Mouse (Mus musculus): Measurements from ENCODE around the gene Gna13. TPM values are rescaled to one million over a fixed set of nuclear protein-coding genes. Genes with fewer than 3 reads are reported as not detected.

Gene Gna13
- total and polyA plus RNA-seq, 3 experiments = 12.7 to 30.9 (median 30.8) TPM

- no peak overlapping the region for H3K27ac ChIP-seq
- no peak overlapping the region for H3K9ac ChIP-seq (ENCODE audit: low read depth, low read length)
- intact Hi-C loops (cut with DNase I) = loop anchor here (2.0 kb wide), 1 partner anchor 15 kb away; the partner anchor contains the start of gene Gna13
- no peak for TF ChIP-seq POLR2A (IDR thresholded peaks at IDR 0.05; ENCODE audit: insufficient read depth, low read depth, low read length)
- TF ChIP-seq EP300 (IDR thresholded peaks at IDR 0.05; ENCODE audit: insufficient read depth, low read depth, low read length) = no peak
- TF ChIP-seq CTCF (IDR thresholded peaks at IDR 0.05) = no peak
- 28% methylated on average over 7 of the region's 7 CpGs for WGBS
- DNase-seq = no peak
- peaks cover 8% of the 10 kb centered on the region for H3K36me3 ChIP-seq (ENCODE audit: control insufficient read depth, insufficient read depth, low read length)
- H3K27me3 ChIP-seq (ENCODE audit: control insufficient read depth, insufficient read depth, low read length) = no peaks in the 10 kb centered on the region
- H3K79me2 ChIP-seq (replicated peaks; ENCODE audit: control insufficient read depth, insufficient read depth, low read length) = peaks cover 8% of the 10 kb centered on the region
- H3K4me1 ChIP-seq (ENCODE audit: control insufficient read depth, insufficient read depth, low read length) = peaks cover 28% of the 10 kb centered on the region
- no peak overlapping the region for H3K4me3 ChIP-seq
Observed at GRCm38 (mm10) chr11:109378051-109378450, 15.4 kb downstream of the Gna13 start.

GRCm38 (mm10) chr11:109380662-109381061, 18.0 kb downstream of the Gna13 start:
- TF ChIP-seq POLR2A (IDR thresholded peaks at IDR 0.05; ENCODE audit: insufficient read depth, low read depth, low read length) = no peak
- TF ChIP-seq EP300 (IDR thresholded peaks at IDR 0.05; ENCODE audit: insufficient read depth, low read depth, low read length) = no peak
- TF ChIP-seq CTCF (IDR thresholded peaks at IDR 0.05) = no peak
- Histone ChIP-seq H3K27ac (no peak overlapping the region), H3K9ac (ENCODE audit: low read depth, low read length) (no peak overlapping the region), H3K4me1 (ENCODE audit: control insufficient read depth, insufficient read depth, low read length) (peaks cover 28% of the 10 kb centered on the region), H3K36me3 (ENCODE audit: control insufficient read depth, insufficient read depth, low read length) (peaks cover 8% of the 10 kb centered on the region), H3K27me3 (ENCODE audit: control insufficient read depth, insufficient read depth, low read length) (no peaks in the 10 kb centered on the region), H3K79me2 (replicated peaks; ENCODE audit: control insufficient read depth, insufficient read depth, low read length) (peaks cover 10% of the 10 kb centered on the region), H3K4me3 (no peak overlapping the region)
- intact Hi-C loops (cut with DNase I) = loop anchor here (5.0 kb wide), 1 partner anchor 42 kb away; no protein-coding TSS in a partner anchor
- WGBS = 57% methylated on average over 5 of the region's 5 CpGs
- DNase-seq = no peak

- intact Hi-C loops (cut with DNase I) = no loop called here
- H3K79me2 ChIP-seq (replicated peaks; ENCODE audit: control insufficient read depth, insufficient read depth, low read length) = peaks cover 10% of the 10 kb centered on the region
- 95% methylated on average over 8 of the region's 8 CpGs for WGBS
- peaks cover 6% of the 10 kb centered on the region for H3K36me3 ChIP-seq (ENCODE audit: control insufficient read depth, insufficient read depth, low read length)
- peaks cover 12% of the 10 kb centered on the region for H3K4me1 ChIP-seq (ENCODE audit: control insufficient read depth, insufficient read depth, low read length)
- H3K27me3 ChIP-seq (ENCODE audit: control insufficient read depth, insufficient read depth, low read length) = no peaks in the 10 kb centered on the region
- no peak for TF ChIP-seq CTCF (IDR thresholded peaks at IDR 0.05)
- no peak for TF ChIP-seq POLR2A (IDR thresholded peaks at IDR 0.05; ENCODE audit: insufficient read depth, low read depth, low read length)
- TF ChIP-seq EP300 (IDR thresholded peaks at IDR 0.05; ENCODE audit: insufficient read depth, low read depth, low read length) = no peak
- H3K27ac ChIP-seq = no peak overlapping the region
- H3K9ac ChIP-seq (ENCODE audit: low read depth, low read length) = no peak overlapping the region
- no peak overlapping the region for H3K4me3 ChIP-seq
- DNase-seq = no peak
Observed at GRCm38 (mm10) chr11:109385296-109385695, 22.7 kb downstream of the Gna13 start.

GRCm38 (mm10) chr11:109389046-109389445, 26.4 kb downstream of the Gna13 start:
- peaks cover 5% of the 10 kb centered on the region for H3K79me2 ChIP-seq (replicated peaks; ENCODE audit: control insufficient read depth, insufficient read depth, low read length)
- no peaks in the 10 kb centered on the region for H3K27me3 ChIP-seq (ENCODE audit: control insufficient read depth, insufficient read depth, low read length)
- peaks cover 3% of the 10 kb centered on the region for H3K4me1 ChIP-seq (ENCODE audit: control insufficient read depth, insufficient read depth, low read length)
- H3K9ac ChIP-seq (ENCODE audit: low read depth, low read length) = no peak overlapping the region
- intact Hi-C loops (cut with DNase I) = no loop called here
- peaks cover 3% of the 10 kb centered on the region; the same call in 1 of the 2 replicates for H3K36me3 ChIP-seq (ENCODE audit: control insufficient read depth, insufficient read depth, low read length)
- H3K4me3 ChIP-seq = no peak overlapping the region
- H3K27ac ChIP-seq = no peak overlapping the region
- no peak for DNase-seq
- TF ChIP-seq POLR2A (IDR thresholded peaks at IDR 0.05; ENCODE audit: insufficient read depth, low read depth, low read length) (no peak), EP300 (IDR thresholded peaks at IDR 0.05; ENCODE audit: insufficient read depth, low read depth, low read length) (no peak), CTCF (IDR thresholded peaks at IDR 0.05) (no peak)
- WGBS = 66% methylated on average over 5 of the region's 5 CpGs

- H3K4me3 ChIP-seq = no peak overlapping the region
- H3K27ac ChIP-seq = no peak overlapping the region
- intact Hi-C loops (cut with DNase I) = no loop called here
- no peaks in the 10 kb centered on the region for H3K27me3 ChIP-seq (ENCODE audit: control insufficient read depth, insufficient read depth, low read length)
- peaks cover 3% of the 10 kb centered on the region; the same call in 1 of the 2 replicates for H3K36me3 ChIP-seq (ENCODE audit: control insufficient read depth, insufficient read depth, low read length)
- no peak overlapping the region for H3K9ac ChIP-seq (ENCODE audit: low read depth, low read length)
- no peak for DNase-seq
- peaks cover 5% of the 10 kb centered on the region for H3K4me1 ChIP-seq (ENCODE audit: control insufficient read depth, insufficient read depth, low read length)
- peaks cover 5% of the 10 kb centered on the region for H3K79me2 ChIP-seq (replicated peaks; ENCODE audit: control insufficient read depth, insufficient read depth, low read length)
- TF ChIP-seq CTCF (IDR thresholded peaks at IDR 0.05) (no peak), POLR2A (IDR thresholded peaks at IDR 0.05; ENCODE audit: insufficient read depth, low read depth, low read length) (no peak), EP300 (IDR thresholded peaks at IDR 0.05; ENCODE audit: insufficient read depth, low read depth, low read length) (no peak)
- WGBS = 82% methylated on average over 7 of the region's 7 CpGs
Observed at GRCm38 (mm10) chr11:109391200-109391599, 28.6 kb downstream of the Gna13 start.

GRCm38 (mm10) chr11:109391760-109392159, 29.1 kb downstream of the Gna13 start:
- TF ChIP-seq CTCF (IDR thresholded peaks at IDR 0.05) (no peak), EP300 (IDR thresholded peaks at IDR 0.05; ENCODE audit: insufficient read depth, low read depth, low read length) (no peak), POLR2A (IDR thresholded peaks at IDR 0.05; ENCODE audit: insufficient read depth, low read depth, low read length) (no peak)
- whole genome bisulfite sequencing = 67% methylated on average over 7 of the region's 7 CpGs
- intact Hi-C loops (cut with DNase I) = no loop called here
- Histone ChIP-seq H3K9ac (ENCODE audit: low read depth, low read length) (no peak overlapping the region), H3K4me1 (ENCODE audit: control insufficient read depth, insufficient read depth, low read length) (peaks cover 5% of the 10 kb centered on the region), H3K27ac (no peak overlapping the region), H3K27me3 (ENCODE audit: control insufficient read depth, insufficient read depth, low read length) (no peaks in the 10 kb centered on the region), H3K36me3 (ENCODE audit: control insufficient read depth, insufficient read depth, low read length) (peaks cover 3% of the 10 kb centered on the region; the same call in 1 of the 2 replicates), H3K4me3 (no peak overlapping the region), H3K79me2 (replicated peaks; ENCODE audit: control insufficient read depth, insufficient read depth, low read length) (peaks cover 5% of the 10 kb centered on the region)
- DNase-seq = no peak
